Mouse (Mus musculus) cerebellum, adult 11 months (tissue): ENCODE results near the gene Sorcs2.

Experiments
- DNase-seq: peaks from one replicate; pipeline ENCODE4 v3.0.0; 2022

Sorcs2 gene

GRCm38 (mm10) chr5:36166346-36167013 lies 231.5 kb downstream of the Sorcs2 start:
- DNase-seq, result no peak

- DNase-seq, result no peak
These were observed 232.3 kb downstream of the Sorcs2 start for GRCm38 (mm10) chr5:36165424-36166302.

- no peak for DNase-seq
These were observed 243.0 kb downstream of the Sorcs2 start for GRCm38 (mm10) chr5:36154879-36155485.

- DNase-seq, result no peak
These were observed 244.7 kb downstream of the Sorcs2 start for GRCm38 (mm10) chr5:36153261-36153660.

- no peak for DNase-seq
These were observed 246.9 kb downstream of the Sorcs2 start for GRCm38 (mm10) chr5:36151086-36151485.

GRCm38 (mm10) chr5:36149098-36149497 lies 248.8 kb downstream of the Sorcs2 start:
- DNase-seq, result no peak

- DNase-seq, result no peak
These were observed 251.3 kb downstream of the Sorcs2 start for GRCm38 (mm10) chr5:36146589-36146988.

GRCm38 (mm10) chr5:36144560-36144959 lies 253.4 kb downstream of the Sorcs2 start:
- no peak for DNase-seq

- DNase-seq, result no peak
These were observed 256.2 kb downstream of the Sorcs2 start for GRCm38 (mm10) chr5:36141676-36142255.

- no peak for DNase-seq
These were observed 256.8 kb downstream of the Sorcs2 start for GRCm38 (mm10) chr5:36141112-36141511.

- DNase-seq, result no peak
These were observed 258.2 kb downstream of the Sorcs2 start for GRCm38 (mm10) chr5:36139766-36140165.

GRCm38 (mm10) chr5:36135874-36136542 lies 261.9 kb downstream of the Sorcs2 start:
- DNase-seq, result no peak

GRCm38 (mm10) chr5:36134302-36134701 lies 263.6 kb downstream of the Sorcs2 start:
- no peak for DNase-seq

GRCm38 (mm10) chr5:36133893-36134292 lies 264.0 kb downstream of the Sorcs2 start:
- no peak for DNase-seq

- no peak for DNase-seq
These were observed 267.4 kb downstream of the Sorcs2 start for GRCm38 (mm10) chr5:36130393-36131011.

GRCm38 (mm10) chr5:36129661-36130060 lies 268.3 kb downstream of the Sorcs2 start:
- no peak for DNase-seq

- no peak for DNase-seq
These were observed 269.4 kb downstream of the Sorcs2 start for GRCm38 (mm10) chr5:36128513-36128912.

- no peak for DNase-seq
These were observed 272.9 kb downstream of the Sorcs2 start for GRCm38 (mm10) chr5:36124993-36125392.

GRCm38 (mm10) chr5:36122987-36123386 lies 275.0 kb downstream of the Sorcs2 start:
- DNase-seq, result no peak

GRCm38 (mm10) chr5:36120931-36121341 lies 277.0 kb downstream of the Sorcs2 start:
- no peak for DNase-seq

GRCm38 (mm10) chr5:36118061-36118460 lies 279.9 kb downstream of the Sorcs2 start:
- no peak for DNase-seq

- DNase-seq, result no peak
These were observed 282.4 kb downstream of the Sorcs2 start for GRCm38 (mm10) chr5:36115519-36115918.
